Mouse (Mus musculus): ENCODE measurements around the gene Gm20532. TPM values are rescaled to one million over a fixed set of nuclear protein-coding genes. Genes with fewer than 3 reads are reported as not detected.

The Gm20532 gene
- total RNA-seq, 2 experiments from 2014 or later = not detected

DNA sequence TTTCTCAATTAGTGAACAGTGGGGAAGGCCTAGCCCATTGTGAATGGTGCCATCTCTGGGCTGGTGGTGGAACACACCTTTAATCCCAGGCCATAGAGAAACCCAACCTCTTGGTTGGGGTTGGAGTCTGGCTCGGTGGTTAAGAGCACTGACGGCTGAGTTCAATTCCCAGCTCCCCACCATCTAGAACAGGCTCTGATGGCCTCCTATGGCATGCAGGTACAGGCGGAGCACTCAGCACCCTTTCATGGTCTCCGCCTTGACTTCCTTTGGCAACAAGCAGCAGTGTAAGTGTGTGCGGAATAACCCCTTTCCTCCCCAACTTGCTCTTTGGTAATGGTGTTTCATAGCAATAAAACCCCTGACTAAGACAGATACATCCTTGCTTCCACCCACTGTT is 52.1 kb downstream of the Gm20532 start:
- ATAC-seq (replicated peaks; ENCODE audit: poor library complexity, severe bottlenecking) = no peak

DNA sequence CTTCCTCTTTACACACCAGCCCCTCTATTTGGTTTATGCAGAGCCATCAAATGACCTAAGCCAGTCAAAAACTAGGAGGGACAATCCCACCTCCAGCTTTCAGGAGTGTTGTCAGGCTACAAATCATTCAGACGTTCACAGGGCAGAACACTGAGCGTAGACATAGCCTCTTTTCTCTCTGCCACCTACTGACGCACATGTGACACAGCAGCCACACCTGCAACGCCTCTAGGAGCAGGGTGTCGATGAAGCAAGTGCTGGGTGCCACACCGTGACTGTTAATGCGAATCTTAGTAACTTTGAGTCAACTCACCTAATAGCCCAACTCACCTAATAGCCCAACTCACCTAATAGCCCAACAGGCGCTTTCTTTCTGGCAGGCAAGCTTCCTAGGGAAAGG is 52.6 kb downstream of the Gm20532 start:
- ATAC-seq (replicated peaks; ENCODE audit: poor library complexity, severe bottlenecking) = 0 out of 2 replicates have a peak, but pooled peaks have one; percentile 9

DNA sequence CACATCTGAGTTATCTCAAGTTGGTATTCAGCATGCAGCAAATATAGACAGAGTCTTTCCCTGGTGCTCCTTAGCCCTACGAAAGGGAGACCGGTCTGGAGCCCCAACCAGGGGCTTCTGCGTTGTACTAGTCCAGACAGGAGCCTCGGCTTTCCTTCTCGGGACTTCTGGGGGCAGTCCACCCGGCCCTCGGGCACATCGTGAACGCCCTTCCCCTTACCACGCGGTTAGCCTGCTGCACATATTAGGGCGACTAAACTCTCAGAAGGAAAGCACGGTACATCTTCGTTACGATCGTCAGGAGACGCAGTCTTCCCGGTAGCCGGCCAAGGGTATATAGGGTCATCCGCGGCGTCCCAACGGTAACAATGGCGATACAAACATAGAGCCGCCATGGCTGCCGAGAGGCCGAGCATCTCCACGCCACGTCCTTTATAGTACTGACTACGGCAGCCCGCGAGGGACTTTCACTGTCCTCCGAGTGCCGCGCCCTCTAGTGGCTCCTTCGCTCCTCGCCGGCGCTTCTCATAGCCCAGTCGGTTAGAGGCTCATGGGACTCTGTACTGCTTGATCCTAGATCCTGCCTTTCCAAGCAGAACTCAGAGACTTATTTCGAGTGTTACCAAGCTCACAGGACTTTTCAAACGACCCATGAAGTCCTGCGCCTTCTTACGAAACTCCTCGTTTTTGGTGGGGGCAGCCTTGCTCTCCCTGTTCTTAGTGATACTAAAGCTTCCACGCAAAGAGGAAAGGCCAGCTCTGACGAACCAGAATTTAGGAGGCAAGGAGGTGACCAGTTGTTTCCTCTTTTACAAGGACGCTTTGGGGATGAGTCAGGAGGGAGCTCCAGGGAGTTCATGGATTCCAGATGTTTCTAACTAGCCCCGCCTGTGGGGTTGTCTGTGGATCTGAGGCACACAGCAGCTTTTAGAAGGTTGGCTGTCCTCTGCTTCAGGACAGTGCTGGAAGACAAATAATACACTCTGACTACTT is 53.7 kb downstream of the Gm20532 start:
- peak; percentile 72 for ATAC-seq (replicated peaks; ENCODE audit: poor library complexity, severe bottlenecking)

GRCm38 (mm10) chr2:26641006-26641647 is 54.7 kb downstream of the Gm20532 start:
- no peak for ATAC-seq (replicated peaks; ENCODE audit: poor library complexity, severe bottlenecking)

- ATAC-seq (replicated peaks; ENCODE audit: poor library complexity, severe bottlenecking) = peak; percentile 19; the same call in 1 of the 2 replicates
Measured at GRCm38 (mm10) chr2:26643942-26644341, 57.5 kb downstream of the Gm20532 start.

GRCm38 (mm10) chr2:26646643-26647293 is 60.3 kb downstream of the Gm20532 start:
- ATAC-seq (replicated peaks; ENCODE audit: poor library complexity, severe bottlenecking) = peak; percentile 97

DNA sequence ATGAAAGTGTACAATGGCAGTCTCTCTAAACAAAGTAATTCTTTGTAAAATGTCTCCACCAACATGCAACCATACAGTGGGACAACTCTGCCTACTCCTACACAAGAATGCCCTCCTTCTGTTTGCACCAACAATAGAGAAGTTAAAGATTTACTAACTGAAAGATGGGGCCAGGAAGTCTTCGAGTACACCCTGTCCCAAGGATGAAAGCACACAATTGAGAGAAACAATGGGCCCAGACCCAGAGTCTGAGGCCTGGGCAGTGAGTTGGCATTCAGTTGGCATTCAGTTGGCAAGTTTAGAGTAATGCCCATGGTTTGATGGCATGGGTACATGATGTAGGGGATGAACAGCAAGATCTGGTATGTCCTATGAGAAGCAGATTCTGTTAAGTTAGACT is 68.2 kb downstream of the Gm20532 start:
- no peak for ATAC-seq (replicated peaks; ENCODE audit: poor library complexity, severe bottlenecking)

GRCm38 (mm10) chr2:26657426-26657825 is 71.0 kb downstream of the Gm20532 start:
- ATAC-seq (replicated peaks; ENCODE audit: poor library complexity, severe bottlenecking) = no peak

GRCm38 (mm10) chr2:26661143-26661752 is 74.8 kb downstream of the Gm20532 start:
- ATAC-seq (replicated peaks; ENCODE audit: poor library complexity, severe bottlenecking) = peak; percentile 78

- no peak for ATAC-seq (replicated peaks; ENCODE audit: poor library complexity, severe bottlenecking)
Measured at GRCm38 (mm10) chr2:26661768-26662508, 75.5 kb downstream of the Gm20532 start.

DNA sequence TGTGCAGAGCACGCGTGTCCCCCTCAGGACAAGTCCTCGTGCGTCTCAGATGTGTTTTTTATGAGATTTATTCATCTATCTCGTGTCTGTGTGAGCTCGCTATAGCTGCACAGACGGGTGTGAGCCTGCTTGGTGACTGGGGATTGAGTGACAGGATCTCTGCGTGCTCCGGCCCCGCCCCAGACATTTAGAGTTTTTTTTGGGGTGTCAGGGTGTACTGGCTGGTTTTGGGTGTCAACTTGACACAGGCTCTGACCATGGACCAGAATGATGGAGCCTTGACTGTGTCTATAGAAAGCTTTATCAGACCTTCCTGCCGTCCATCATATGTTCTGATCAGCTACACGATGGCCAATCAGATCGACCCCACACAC is 76.1 kb downstream of the Gm20532 start:
- no peak for ATAC-seq (replicated peaks; ENCODE audit: poor library complexity, severe bottlenecking)

GRCm38 (mm10) chr2:26663112-26663511 is 76.7 kb downstream of the Gm20532 start:
- no peak for ATAC-seq (replicated peaks; ENCODE audit: poor library complexity, severe bottlenecking)

DNA sequence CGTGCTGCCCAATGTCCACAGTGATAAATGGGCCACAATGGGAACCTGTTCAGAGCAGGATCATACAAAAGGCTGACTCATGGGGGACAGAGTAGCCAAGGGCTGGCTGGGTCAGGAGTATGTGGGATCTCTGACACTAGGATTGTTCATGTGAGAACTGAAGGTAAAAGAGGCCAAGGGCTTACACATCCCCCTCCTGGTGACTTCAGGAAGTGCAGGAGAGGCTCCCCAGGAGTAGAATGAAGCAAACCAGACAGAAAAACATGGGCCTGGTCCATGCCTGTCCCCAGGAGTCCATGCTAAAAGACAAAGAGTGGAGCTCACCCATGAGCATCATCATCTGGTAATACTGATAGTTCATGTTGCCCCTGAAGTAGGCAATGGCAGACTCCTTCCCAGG is 77.1 kb downstream of the Gm20532 start:
- ATAC-seq (replicated peaks; ENCODE audit: poor library complexity, severe bottlenecking) = peak; percentile 72

DNA sequence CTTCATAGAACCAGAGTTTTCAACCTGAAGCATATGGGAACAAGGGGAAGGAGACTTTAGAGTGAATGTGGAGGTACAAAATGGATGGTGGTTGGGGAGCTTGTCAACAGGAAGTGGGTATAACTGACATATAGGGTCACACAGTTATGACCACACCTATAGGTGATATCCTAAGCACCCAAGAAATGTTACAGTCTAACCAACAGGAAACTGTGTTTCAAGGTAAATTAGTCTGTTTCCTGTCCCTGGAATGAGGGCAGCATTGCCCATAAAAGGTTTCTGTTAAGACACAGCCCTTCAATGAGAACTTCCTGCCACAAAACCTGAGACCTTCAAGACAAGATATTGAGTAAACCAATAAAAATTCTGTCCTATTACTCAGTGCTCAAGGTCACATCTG is 82.3 kb downstream of the Gm20532 start:
- peak; percentile 71 for ATAC-seq (replicated peaks; ENCODE audit: poor library complexity, severe bottlenecking)

GRCm38 (mm10) chr2:26671182-26671581 is 84.7 kb downstream of the Gm20532 start, which contains the start of gene Lcn4:
Lcn4 (minus strand) TSS chr2:26671282.
- no peak for ATAC-seq (replicated peaks; ENCODE audit: poor library complexity, severe bottlenecking)

Other genes starting within 250 kb of the Gm20532 start
- 9.5 and 10.4 TPM in 2 replicates for gene Dnlz, start 234.5 kb upstream of the Gm20532 start, total RNA-seq (2014; fragmentation: Nextera tagmentation)
- gene Dnlz, start 234.5 kb upstream of the Gm20532 start, total RNA-seq (2017) = 5.9 and 7.6 TPM in 2 replicates
- 42.3 and 55.8 TPM in 2 replicates for gene Card9, start 225.7 kb upstream of the Gm20532 start, total RNA-seq (2014; fragmentation: Nextera tagmentation)
- 121 and 122 TPM in 2 replicates for gene Card9, start 225.7 kb upstream of the Gm20532 start, total RNA-seq (2017)
- gene Snapc4, start 206.0 kb upstream of the Gm20532 start, total RNA-seq (2014; fragmentation: Nextera tagmentation) = 23.4 and 56.4 TPM in 2 replicates
- 25.9 and 46.0 TPM in 2 replicates for gene Snapc4, start 206.0 kb upstream of the Gm20532 start, total RNA-seq (2017)
- 48.3 and 61.2 TPM in 2 replicates for gene Entr1, start 197.3 kb upstream of the Gm20532 start, total RNA-seq (2014; fragmentation: Nextera tagmentation)
- gene Entr1, start 197.3 kb upstream of the Gm20532 start, total RNA-seq (2017) = 42.2 and 42.5 TPM in 2 replicates
- gene Pmpca, start 197.3 kb upstream of the Gm20532 start, total RNA-seq (2014; fragmentation: Nextera tagmentation) = 43.7 and 49.2 TPM in 2 replicates
- gene Pmpca, start 197.3 kb upstream of the Gm20532 start, total RNA-seq (2017) = 60.0 and 79.2 TPM in 2 replicates
- gene Inpp5e, start 177.4 kb upstream of the Gm20532 start, total RNA-seq (2014; fragmentation: Nextera tagmentation) = 11.2 and 11.6 TPM in 2 replicates
- 4.7 and 6.2 TPM in 2 replicates for gene Inpp5e, start 177.4 kb upstream of the Gm20532 start, total RNA-seq (2017)
- gene Sec16a, start 141.4 kb upstream of the Gm20532 start, total RNA-seq (2014; fragmentation: Nextera tagmentation) = 42.3 and 47.0 TPM in 2 replicates
- 29.8 and 32.5 TPM in 2 replicates for gene Sec16a, start 141.4 kb upstream of the Gm20532 start, total RNA-seq (2017)
- gene Notch1, start 70.0 kb upstream of the Gm20532 start, total RNA-seq (2014; fragmentation: Nextera tagmentation) = 19.2 and 22.6 TPM in 2 replicates
- 8.1 and 8.5 TPM in 2 replicates for gene Notch1, start 70.0 kb upstream of the Gm20532 start, total RNA-seq (2017)
- gene Egfl7, start 6.6 kb upstream of the Gm20532 start, total RNA-seq (2014; fragmentation: Nextera tagmentation) = 22.7 and 32.6 TPM in 2 replicates
- 9.6 and 20.4 TPM in 2 replicates for gene Egfl7, start 6.6 kb upstream of the Gm20532 start, total RNA-seq (2017)
- 42.4 and 46.7 TPM in 2 replicates for gene Agpat2, start 17.8 kb downstream of the Gm20532 start, total RNA-seq (2014; fragmentation: Nextera tagmentation)
- gene Agpat2, start 17.8 kb downstream of the Gm20532 start, total RNA-seq (2017) = 50.2 and 55.2 TPM in 2 replicates
- gene Fam69b, start 41.8 kb downstream of the Gm20532 start, total RNA-seq (2014; fragmentation: Nextera tagmentation) = 11.1 and 13.9 TPM in 2 replicates
- gene Fam69b, start 41.8 kb downstream of the Gm20532 start, total RNA-seq (2017) = 8.3 and 9.3 TPM in 2 replicates
- gene Lcn4, start 84.6 kb downstream of the Gm20532 start, total RNA-seq (2014; fragmentation: Nextera tagmentation) = not detected in 2 replicates
- gene Lcn4, start 84.6 kb downstream of the Gm20532 start, total RNA-seq (2017) = not detected in 2 replicates